Mouse (Mus musculus) heart, postnatal 0 days (tissue): ENCODE data around the gene Rbfox3.

Source experiments
- CTCF ChIP-seq: IDR thresholded peaks from 2 replicates; pipeline ENCODE4 v1.5.1; 2016; ENCODE audit warnings: antibody characterized with exemption, control low read depth, low read depth
- EP300 ChIP-seq: IDR thresholded peaks from 2 replicates; pipeline ENCODE4 v1.6.1; 2016; ENCODE audit warnings: antibody characterized with exemption, low read depth

- TF ChIP-seq EP300 (no peak), CTCF (no peak)
Observed at GRCm38 (mm10) chr11:118874487-118875095, 36.8 kb downstream of the Rbfox3 start.
